Mouse (Mus musculus) kidney, adult 2 months (tissue): ENCODE data around the gene Gria1. TPM values are rescaled to one million over a fixed set of nuclear protein-coding genes. Genes with fewer than 3 reads are reported as not detected.

Experiments used
- DNase-seq: peaks from one replicate; pipeline ENCODE4 v3.0.0; 2021
- H3K27ac ChIP-seq: fragments of 200-500 bp; 2 replicates; pipeline ENCODE4 v1.5.1; 2012; ENCODE audit warnings: low read depth, low read length, control low read depth, inconsistent platforms; ENCODE audit not compliant: insufficient read depth
- H3K27me3 ChIP-seq: fragments of 200-500 bp; replicated peaks from 2 replicates; pipeline ENCODE4 v1.6.1; 2012; ENCODE audit warnings: mild to moderate bottlenecking, moderate library complexity, low read length, inconsistent platforms; ENCODE audit not compliant: control insufficient read depth, insufficient read depth
- H3K36me3 ChIP-seq: fragments of 200-500 bp; 2 replicates; pipeline ENCODE4 v1.6.1; 2012; ENCODE audit warnings: mild to moderate bottlenecking, moderate library complexity, low read length, inconsistent platforms; ENCODE audit not compliant: control insufficient read depth, insufficient read depth
- H3K4me1 ChIP-seq: fragments of 200-500 bp; 2 replicates; pipeline ENCODE4 v1.6.1; 2011; ENCODE audit warnings: low read length; ENCODE audit not compliant: control insufficient read depth, insufficient read depth
- H3K4me3 ChIP-seq: fragments of 200-500 bp; 2 replicates; pipeline ENCODE4 v1.5.1; 2011; ENCODE audit warnings: mild to moderate bottlenecking, low read depth, low read length, control low read depth; ENCODE audit not compliant: insufficient read depth
- CTCF ChIP-seq: fragments of 200-500 bp; conservative IDR thresholded peaks from 2 replicates; pipeline ENCODE4 v1.5.1; 2011; ENCODE audit warnings: low read depth, mild to moderate bottlenecking, control low read depth, low read length, moderate library complexity, mixed read lengths; ENCODE audit not compliant: insufficient read depth, insufficient read length
- POLR2A ChIP-seq: fragments of 200-500 bp; IDR thresholded peaks from one replicate; pipeline ENCODE4 v1.6.1; 2011; ENCODE audit warnings: low read depth, low read length, control low read depth
- WGBS: fragments of 180-500 bp; shearing (Covaris S2); methylation state at CpG from one replicate; pipeline ENCODE4 v1.1.7; 2018; 5-methylcytosine and 5-hydroxymethylcytosine counted together
- polyA plus RNA-seq: library from polyadenylated mRNA; depleted of rRNA; stranded (reverse); fragments of >200 nt; gene quantifications from 2 replicates; pipeline ENCODE4 v1.2.3, GENCODE M21; 2012

Gene Gria1
- polyA plus RNA-seq, 1 experiment, result 0.17 TPM

- no peaks in the 10 kb centered on the region for H3K4me1 ChIP-seq
- 85% methylated on average over 4 of the region's 4 CpGs for WGBS
- no peak overlapping the region for H3K4me3 ChIP-seq
- no peak for TF ChIP-seq POLR2A
- TF ChIP-seq CTCF, result no peak
- H3K27ac ChIP-seq, result no peak overlapping the region
- H3K36me3 ChIP-seq, result no peaks in the 10 kb centered on the region
- H3K27me3 ChIP-seq, result no peaks in the 10 kb centered on the region
- no peak for DNase-seq
These were observed 3.4 kb upstream of the Gria1 start for GRCm38 (mm10) chr11:57007790-57008189.

DNA sequence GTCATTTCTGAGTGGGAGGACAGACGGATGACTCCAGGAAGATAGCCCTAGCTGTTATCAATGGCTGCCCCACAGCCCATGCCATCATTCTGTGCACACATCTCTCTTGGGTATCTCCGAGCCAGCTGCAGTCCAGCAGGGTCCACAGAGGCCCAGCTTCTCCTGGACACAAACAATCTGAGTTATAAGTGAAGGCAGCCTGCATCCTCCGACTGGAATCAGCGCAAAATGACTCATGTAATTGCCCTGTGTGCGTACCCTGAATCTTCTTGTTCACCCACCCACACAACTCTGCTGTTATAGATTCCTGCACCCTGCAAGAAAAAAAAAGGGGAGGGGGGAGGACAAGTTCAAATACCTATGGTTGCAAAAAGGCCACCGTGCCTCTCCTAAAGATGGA lies 576 bp upstream of the Gria1 start:
- TF ChIP-seq POLR2A (no peak), CTCF (no peak)
- no peak overlapping the region for H3K4me3 ChIP-seq
- 84% methylated on average over 6 of the region's 6 CpGs for WGBS
- no peaks in the 10 kb centered on the region for H3K27me3 ChIP-seq
- DNase-seq, result no peak
- H3K36me3 ChIP-seq, result no peaks in the 10 kb centered on the region
- no peaks in the 10 kb centered on the region for H3K4me1 ChIP-seq
- no peak overlapping the region for H3K27ac ChIP-seq

- no peaks in the 10 kb centered on the region for H3K27me3 ChIP-seq
- H3K27ac ChIP-seq, result no peak overlapping the region
- DNase-seq, result no peak
- H3K4me3 ChIP-seq, result no peak overlapping the region
- no peak for TF ChIP-seq POLR2A
- no peak for TF ChIP-seq CTCF
- no peaks in the 10 kb centered on the region for H3K36me3 ChIP-seq
- no peaks in the 10 kb centered on the region for H3K4me1 ChIP-seq
- WGBS, result 4% methylated on average over 11 of the region's 11 CpGs
These were observed 478 bp downstream of the Gria1 start for GRCm38 (mm10) chr11:57011691-57012039.

GRCm38 (mm10) chr11:57012287-57012921 lies 1.2 kb downstream of the Gria1 start:
- Histone ChIP-seq H3K4me1 (no peaks in the 10 kb centered on the region), H3K36me3 (no peaks in the 10 kb centered on the region), H3K27ac (no peak overlapping the region), H3K27me3 (no peaks in the 10 kb centered on the region), H3K4me3 (no peak overlapping the region)
- no peak for TF ChIP-seq CTCF
- TF ChIP-seq POLR2A, result no peak
- WGBS, result 40% methylated on average over 13 of the region's 13 CpGs
- DNase-seq, result no peak

DNA sequence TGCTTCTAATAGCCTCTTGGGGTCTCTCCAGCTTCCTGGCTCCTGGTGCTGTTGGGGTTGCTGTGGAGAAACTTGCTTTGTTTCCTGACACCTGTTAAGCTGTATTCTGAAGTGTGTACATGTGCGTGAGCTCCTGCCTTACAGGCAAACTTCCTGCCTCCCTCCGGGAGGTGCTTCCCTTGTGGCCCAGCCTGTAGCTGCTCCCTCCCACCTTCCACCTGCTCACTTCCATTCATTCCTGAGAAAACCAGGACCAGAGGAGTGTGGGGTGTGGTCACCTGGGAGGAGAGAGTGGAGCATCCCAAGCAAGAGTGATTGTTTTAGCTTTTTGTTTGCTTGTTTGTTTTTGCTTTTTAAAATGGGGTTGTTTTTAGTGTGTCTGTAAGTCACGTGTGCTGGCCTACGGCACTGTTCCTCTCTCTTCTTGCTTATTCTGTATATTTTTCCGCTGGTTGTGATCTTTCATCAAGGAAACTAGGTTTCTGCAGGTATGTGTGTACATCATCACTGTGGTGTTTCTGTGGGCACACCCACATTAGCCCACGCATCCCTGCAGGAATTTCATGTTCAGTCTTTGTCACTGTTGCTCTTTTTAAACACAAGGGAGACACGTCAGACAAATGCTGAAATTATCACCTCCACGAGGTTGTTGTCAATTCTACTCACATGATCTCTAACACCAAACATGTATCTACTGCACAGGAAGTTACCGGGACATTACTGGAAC lies 2.4 kb downstream of the Gria1 start:
- TF ChIP-seq CTCF (no peak), POLR2A (no peak)
- H3K27ac ChIP-seq, result no peak overlapping the region
- H3K27me3 ChIP-seq, result no peaks in the 10 kb centered on the region
- no peak for DNase-seq
- H3K36me3 ChIP-seq, result no peaks in the 10 kb centered on the region
- WGBS, result 77% methylated on average over 9 of the region's 9 CpGs
- no peak overlapping the region for H3K4me3 ChIP-seq
- H3K4me1 ChIP-seq, result 0 out of 2 replicates have a peak, but pooled peaks cover under 1% of the 10 kb centered on the region

- H3K27me3 ChIP-seq, result no peaks in the 10 kb centered on the region
- 0 out of 2 replicates have a peak, but pooled peaks cover 2% of the 10 kb centered on the region for H3K4me1 ChIP-seq
- H3K27ac ChIP-seq, result no peak overlapping the region
- TF ChIP-seq POLR2A (no peak), CTCF (no peak)
- H3K36me3 ChIP-seq, result no peaks in the 10 kb centered on the region
- H3K4me3 ChIP-seq, result no peak overlapping the region
- 60% methylated on average over 6 of the region's 6 CpGs for WGBS
- DNase-seq, result no peak
These were observed 3.2 kb downstream of the Gria1 start for GRCm38 (mm10) chr11:57014396-57014795.

DNA sequence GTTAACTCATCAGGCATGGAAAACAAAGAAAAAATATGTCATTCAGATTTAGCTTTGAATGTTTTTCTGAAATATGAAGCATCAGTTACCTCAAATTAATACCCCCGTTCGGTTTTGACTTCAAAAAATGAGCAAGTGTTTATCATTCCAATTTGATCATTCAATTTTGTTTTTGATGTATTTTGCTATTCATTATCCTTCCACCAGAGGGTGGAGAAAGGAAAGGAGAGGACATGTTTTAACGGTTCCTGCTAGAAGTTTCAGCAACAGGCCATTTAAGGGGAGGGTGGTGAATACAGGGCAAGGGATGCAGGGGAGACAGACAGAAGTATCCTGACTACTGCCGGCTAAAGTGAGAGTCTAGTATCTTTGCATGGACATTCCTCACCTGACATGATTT lies 7.3 kb downstream of the Gria1 start:
- no peaks in the 10 kb centered on the region for H3K36me3 ChIP-seq
- no peak overlapping the region for H3K27ac ChIP-seq
- TF ChIP-seq POLR2A (no peak), CTCF (no peak)
- WGBS, result 50% methylated on average over 4 of the region's 4 CpGs
- DNase-seq, result no peak
- H3K4me1 ChIP-seq, result 0 out of 2 replicates have a peak, but pooled peaks cover 2% of the 10 kb centered on the region
- H3K27me3 ChIP-seq, result no peaks in the 10 kb centered on the region
- no peak overlapping the region for H3K4me3 ChIP-seq
